Mouse (Mus musculus): Measurements from ENCODE around the gene Fbxl18. TPM values are rescaled to one million over a fixed set of nuclear protein-coding genes. Genes with fewer than 3 reads are reported as not detected.
"Not testable (repeated sequence)": the region's sequence is repeated elsewhere in the genome, so short reads cannot be mapped to it uniquely, and the experiment has no call there.

Fbxl18 gene
- polyA plus RNA-seq, 1 experiment from 2014 or later, result 10.3 TPM

DNA sequence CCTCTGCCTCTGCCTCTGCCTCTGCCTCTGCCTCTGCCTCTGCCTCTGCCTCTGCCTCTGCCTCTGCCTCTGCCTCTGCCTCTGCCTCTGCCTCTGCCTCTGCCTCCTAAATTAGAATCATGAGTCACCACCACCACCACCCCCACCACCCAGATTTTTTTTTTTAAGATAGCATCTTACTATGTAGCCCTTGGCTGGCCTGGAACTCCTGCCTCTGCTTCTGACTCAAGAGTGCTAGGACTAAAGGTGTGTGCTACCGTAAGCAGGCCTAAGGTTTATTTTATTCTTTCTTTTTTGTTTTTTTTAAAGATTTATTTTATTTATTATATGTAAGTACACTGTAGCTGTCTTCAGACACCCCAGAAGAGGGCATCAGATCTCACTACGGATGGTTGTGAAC, 57.8 kb downstream of the Fbxl18 start:
- 87% methylated on average over 2 of the region's 2 CpGs for WGBS
- H3K9ac ChIP-seq (ENCODE audit: low read length); DNase-seq (ENCODE audit: low spot score); H3K36me3 ChIP-seq (ENCODE audit: control insufficient read depth, insufficient read depth, low read length); H3K4me1 ChIP-seq (replicated peaks; ENCODE audit: control insufficient read depth, insufficient read depth, low read length); H3K9me3 ChIP-seq (ENCODE audit: control insufficient read depth, low read length); H3K4me3 ChIP-seq (ENCODE audit: low read depth, low read length); ATAC-seq (replicated peaks; ENCODE audit: low FRiP score, low TSS enrichment, low read depth); H3K27ac ChIP-seq (ENCODE audit: low read depth); H3K4me2 ChIP-seq (ENCODE audit: low read length); H3K27me3 ChIP-seq (replicated peaks; ENCODE audit: control insufficient read depth, insufficient read depth, low read length): not testable (repeated sequence)

DNA sequence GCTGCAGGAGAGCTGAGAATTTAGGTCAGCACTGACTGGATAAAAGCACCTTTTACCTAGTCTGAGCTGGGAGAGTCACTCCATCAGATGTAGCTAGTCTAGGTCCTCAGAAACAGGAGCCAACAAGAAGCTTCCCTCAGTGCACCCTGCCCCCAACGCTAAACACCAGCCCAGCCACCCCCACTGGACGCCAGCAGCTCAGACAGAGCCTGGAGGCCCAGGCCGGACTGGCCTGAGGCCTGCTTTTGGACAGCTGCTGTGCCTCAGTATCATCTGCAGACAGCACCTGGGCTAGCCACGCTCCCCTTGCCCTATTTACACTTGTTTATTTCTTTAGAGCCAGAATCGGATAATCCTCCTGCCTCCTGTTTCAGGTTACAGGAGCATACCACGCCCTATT, 58.3 kb downstream of the Fbxl18 start:
- Histone ChIP-seq H3K9ac (ENCODE audit: low read length) (no peak overlapping the region), H3K9me3 (ENCODE audit: control insufficient read depth, low read length) (no peaks in the 10 kb centered on the region), H3K4me2 (ENCODE audit: low read length) (no peak overlapping the region), H3K36me3 (ENCODE audit: control insufficient read depth, insufficient read depth, low read length) (no peaks in the 10 kb centered on the region), H3K4me3 (ENCODE audit: low read depth, low read length) (no peak overlapping the region), H3K27me3 (replicated peaks; ENCODE audit: control insufficient read depth, insufficient read depth, low read length) (no peaks in the 10 kb centered on the region), H3K27ac (ENCODE audit: low read depth) (no peak overlapping the region), H3K4me1 (replicated peaks; ENCODE audit: control insufficient read depth, insufficient read depth, low read length) (no peaks in the 10 kb centered on the region)
- WGBS, result 57% methylated on average over 6 of the region's 6 CpGs
- no peak for ATAC-seq (replicated peaks; ENCODE audit: low FRiP score, low TSS enrichment, low read depth)
- no peak for DNase-seq (ENCODE audit: low spot score)

DNA sequence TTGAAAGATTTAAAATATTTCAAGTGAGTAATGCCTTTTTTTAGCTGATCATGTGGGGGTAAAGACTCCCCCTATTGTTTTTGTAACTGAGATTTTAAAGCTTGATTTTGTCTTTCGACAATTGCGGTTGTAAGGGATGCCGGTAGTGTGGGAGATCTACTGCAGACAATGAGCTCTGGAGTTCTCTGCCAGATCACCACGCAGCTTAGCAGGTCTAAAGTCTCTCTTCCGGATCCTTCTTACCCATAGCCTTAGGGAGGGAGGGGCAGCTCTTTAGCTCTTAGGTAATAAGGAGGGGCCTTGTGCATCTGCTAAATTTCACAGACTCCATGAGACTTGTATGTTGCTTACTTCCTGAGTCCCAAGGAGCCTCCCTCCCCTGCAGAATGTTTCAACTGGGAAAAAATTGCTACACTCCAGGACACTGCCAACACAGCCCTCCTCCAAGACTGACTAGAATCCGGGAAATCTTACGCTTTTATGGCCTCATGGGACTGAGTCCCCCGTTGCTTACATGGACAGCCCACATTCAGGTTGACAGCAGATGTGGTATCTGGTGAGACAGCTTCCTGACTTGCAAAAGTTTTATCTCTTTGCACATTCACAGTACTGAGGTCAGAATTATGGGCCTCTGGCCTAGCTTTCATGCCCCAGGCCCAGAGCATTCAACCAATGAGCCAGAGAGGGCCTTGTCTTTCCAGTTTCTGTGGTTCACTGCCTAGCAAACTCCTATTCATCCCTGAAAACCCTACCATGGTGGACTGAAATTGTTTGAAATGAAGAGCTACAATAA, 61.4 kb downstream of the Fbxl18 start:
- ATAC-seq (replicated peaks; ENCODE audit: low FRiP score, low TSS enrichment, low read depth) (0 out of 2 replicates have a peak, but pooled peaks have one; percentile 40), DNase-seq (ENCODE audit: low spot score) (no peak)
- no peak overlapping the region for H3K27ac ChIP-seq (ENCODE audit: low read depth)
- H3K36me3 ChIP-seq (ENCODE audit: control insufficient read depth, insufficient read depth, low read length), result no peaks in the 10 kb centered on the region
- no peaks in the 10 kb centered on the region for H3K4me1 ChIP-seq (replicated peaks; ENCODE audit: control insufficient read depth, insufficient read depth, low read length)
- H3K27me3 ChIP-seq (replicated peaks; ENCODE audit: control insufficient read depth, insufficient read depth, low read length), result no peaks in the 10 kb centered on the region
- 63% methylated on average over 8 of the region's 8 CpGs for WGBS
- no peak overlapping the region for H3K4me3 ChIP-seq (ENCODE audit: low read depth, low read length)
- no peak overlapping the region for H3K4me2 ChIP-seq (ENCODE audit: low read length)
- no peak overlapping the region for H3K9ac ChIP-seq (ENCODE audit: low read length)
- peaks cover 4% of the 10 kb centered on the region; the same call in 1 of the 2 replicates for H3K9me3 ChIP-seq (ENCODE audit: control insufficient read depth, low read length)

DNA sequence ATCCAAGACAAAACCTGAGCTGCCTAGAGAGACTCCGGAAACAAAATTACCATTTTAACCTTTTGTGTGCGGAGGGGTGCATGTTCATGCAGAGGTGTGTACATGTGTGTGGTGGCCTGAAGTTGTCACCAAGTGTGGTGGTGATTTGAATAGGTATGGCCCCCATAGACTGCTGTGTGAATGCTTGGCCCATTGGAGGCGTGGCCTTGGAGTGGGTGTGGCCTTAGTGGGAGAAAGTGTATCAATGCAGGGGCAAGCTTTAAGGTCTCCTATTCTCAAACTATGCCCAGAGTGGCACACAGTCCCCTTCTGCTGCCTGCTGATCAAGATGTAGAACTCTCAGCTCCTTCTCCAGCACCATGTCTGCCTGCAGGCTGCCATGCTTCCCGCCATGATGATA, 69.1 kb downstream of the Fbxl18 start:
- H3K27me3 ChIP-seq (replicated peaks; ENCODE audit: control insufficient read depth, insufficient read depth, low read length), result no peaks in the 10 kb centered on the region
- ATAC-seq (replicated peaks; ENCODE audit: low FRiP score, low TSS enrichment, low read depth), result no peak
- H3K4me3 ChIP-seq (ENCODE audit: low read depth, low read length), result no peak overlapping the region
- no peaks in the 10 kb centered on the region for H3K9me3 ChIP-seq (ENCODE audit: control insufficient read depth, low read length)
- DNase-seq (ENCODE audit: low spot score), result no peak
- 81% methylated on average over 4 of the region's 4 CpGs for WGBS
- H3K4me1 ChIP-seq (replicated peaks; ENCODE audit: control insufficient read depth, insufficient read depth, low read length), result peaks cover 21% of the 10 kb centered on the region
- no peak overlapping the region for H3K4me2 ChIP-seq (ENCODE audit: low read length)
- H3K9ac ChIP-seq (ENCODE audit: low read length), result no peak overlapping the region
- no peaks in the 10 kb centered on the region for H3K36me3 ChIP-seq (ENCODE audit: control insufficient read depth, insufficient read depth, low read length)
- H3K27ac ChIP-seq (ENCODE audit: low read depth), result no peak overlapping the region

DNA sequence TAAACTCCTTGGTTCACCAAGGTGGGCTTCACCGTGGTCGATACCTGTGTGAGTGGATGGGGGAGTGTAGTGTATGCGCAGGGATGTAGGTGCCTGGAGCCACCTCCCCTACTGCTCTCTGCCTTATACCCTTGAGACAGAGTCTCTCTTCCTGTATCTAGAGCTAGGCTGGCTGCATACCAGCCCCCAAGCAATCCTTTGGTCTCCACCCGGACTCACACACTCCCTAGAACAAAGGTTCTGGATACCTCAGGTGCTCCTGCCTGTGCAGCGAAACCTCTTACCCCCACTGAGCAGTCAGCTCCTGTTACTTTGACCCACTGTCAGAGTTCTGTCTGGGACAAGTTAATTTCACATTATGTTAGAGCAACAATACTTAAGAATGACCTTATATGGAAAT, 69.6 kb downstream of the Fbxl18 start:
- ATAC-seq (replicated peaks; ENCODE audit: low FRiP score, low TSS enrichment, low read depth) (no peak), DNase-seq (ENCODE audit: low spot score) (no peak)
- no peaks in the 10 kb centered on the region for H3K36me3 ChIP-seq (ENCODE audit: control insufficient read depth, insufficient read depth, low read length)
- H3K9me3 ChIP-seq (ENCODE audit: control insufficient read depth, low read length), result no peaks in the 10 kb centered on the region
- H3K9ac ChIP-seq (ENCODE audit: low read length), result no peak overlapping the region
- no peak overlapping the region for H3K4me2 ChIP-seq (ENCODE audit: low read length)
- H3K27me3 ChIP-seq (replicated peaks; ENCODE audit: control insufficient read depth, insufficient read depth, low read length), result no peaks in the 10 kb centered on the region
- H3K27ac ChIP-seq (ENCODE audit: low read depth), result no peak overlapping the region
- WGBS, result 82% methylated on average over 5 of the region's 5 CpGs
- H3K4me1 ChIP-seq (replicated peaks; ENCODE audit: control insufficient read depth, insufficient read depth, low read length), result peaks cover 21% of the 10 kb centered on the region
- no peak overlapping the region for H3K4me3 ChIP-seq (ENCODE audit: low read depth, low read length)

DNA sequence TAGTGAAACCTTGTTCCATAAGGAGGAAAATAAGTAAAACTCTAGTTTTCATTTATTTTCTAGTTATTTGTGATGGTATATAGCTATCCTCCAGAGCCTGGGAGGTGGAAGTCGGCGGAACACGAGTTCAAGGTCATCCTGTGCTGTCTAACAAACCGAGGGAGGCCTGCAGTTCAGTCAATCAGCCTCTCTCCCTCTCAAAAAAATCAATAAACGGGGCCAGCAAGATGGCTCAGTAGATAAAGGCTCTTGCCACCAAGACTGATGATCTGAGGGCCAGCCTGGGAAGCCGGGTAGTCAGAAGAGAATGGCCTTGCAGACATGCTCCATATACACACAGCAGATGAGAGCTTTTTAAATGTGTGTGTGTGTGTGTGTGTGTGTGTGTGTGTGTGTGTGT, 71.1 kb downstream of the Fbxl18 start:
- Histone ChIP-seq H3K4me3 (ENCODE audit: low read depth, low read length) (peak overlapping the region; percentile 65), H3K9me3 (ENCODE audit: control insufficient read depth, low read length) (no peaks in the 10 kb centered on the region), H3K9ac (ENCODE audit: low read length) (peak overlapping the region; percentile 100), H3K27me3 (replicated peaks; ENCODE audit: control insufficient read depth, insufficient read depth, low read length) (no peaks in the 10 kb centered on the region), H3K4me1 (replicated peaks; ENCODE audit: control insufficient read depth, insufficient read depth, low read length) (peaks cover 21% of the 10 kb centered on the region), H3K36me3 (ENCODE audit: control insufficient read depth, insufficient read depth, low read length) (no peaks in the 10 kb centered on the region), H3K27ac (ENCODE audit: low read depth) (peak overlapping the region; percentile 100), H3K4me2 (ENCODE audit: low read length) (peak overlapping the region; percentile 98)
- ATAC-seq (replicated peaks; ENCODE audit: low FRiP score, low TSS enrichment, low read depth) (no peak), DNase-seq (ENCODE audit: low spot score) (peak; percentile 71)
- WGBS, result 32% methylated on average over 6 of the region's 6 CpGs

DNA sequence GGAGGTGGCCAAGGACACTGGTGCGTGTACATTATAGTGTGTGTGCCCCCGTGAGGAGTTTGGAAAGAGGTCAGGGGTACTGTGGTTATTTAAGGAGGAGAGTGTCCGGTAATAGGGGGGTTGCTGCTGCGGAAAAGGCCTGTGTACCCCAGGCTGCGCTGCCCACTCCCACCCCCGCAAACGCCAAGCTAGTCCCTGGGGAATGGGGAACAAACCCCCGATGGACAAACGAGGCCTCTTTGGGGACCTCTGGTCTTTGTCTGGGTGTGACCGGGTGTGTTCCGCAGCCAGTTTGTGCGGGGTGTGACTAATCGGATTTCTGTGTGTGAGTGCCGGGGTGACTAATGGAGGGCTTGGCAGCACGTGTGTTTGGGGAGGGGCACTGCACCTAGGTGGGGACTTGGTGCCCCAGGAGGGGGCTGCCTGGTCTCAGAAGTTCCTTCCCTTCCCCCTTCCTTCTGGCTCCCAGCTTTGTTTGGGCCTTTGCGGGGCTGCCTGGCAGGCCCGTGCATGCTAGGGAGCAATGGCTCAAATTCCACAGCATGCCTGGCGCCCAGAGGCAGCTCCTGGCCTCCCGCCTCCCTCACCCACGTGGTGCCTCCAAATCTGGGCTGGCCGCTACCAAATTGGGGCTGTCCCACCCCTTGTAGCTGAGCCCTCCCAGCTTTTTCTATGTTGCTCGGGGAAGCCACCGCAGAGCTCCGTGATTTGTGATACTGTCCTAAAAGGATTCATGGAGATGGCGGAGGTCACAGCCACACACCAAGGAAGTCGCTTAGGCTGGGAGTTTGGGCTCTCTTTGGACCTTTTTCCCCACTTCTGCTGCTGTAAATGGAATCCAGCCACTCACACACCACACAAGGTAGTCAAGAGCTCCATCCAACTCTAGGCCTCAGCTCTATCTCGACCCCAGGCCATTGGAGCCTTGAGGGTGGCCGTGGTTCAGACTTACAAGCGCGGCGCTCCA, 71.8 kb downstream of the Fbxl18 start:
- Histone ChIP-seq H3K36me3 (ENCODE audit: control insufficient read depth, insufficient read depth, low read length) (no peaks in the 10 kb centered on the region), H3K27ac (ENCODE audit: low read depth) (peak overlapping the region; percentile 100), H3K4me1 (replicated peaks; ENCODE audit: control insufficient read depth, insufficient read depth, low read length) (peaks cover 21% of the 10 kb centered on the region), H3K4me3 (ENCODE audit: low read depth, low read length) (peak overlapping the region; percentile 65), H3K9ac (ENCODE audit: low read length) (peak overlapping the region; percentile 100), H3K4me2 (ENCODE audit: low read length) (peak overlapping the region; percentile 98), H3K27me3 (replicated peaks; ENCODE audit: control insufficient read depth, insufficient read depth, low read length) (no peaks in the 10 kb centered on the region), H3K9me3 (ENCODE audit: control insufficient read depth, low read length) (no peaks in the 10 kb centered on the region)
- DNase-seq (ENCODE audit: low spot score), result peak; percentile 90
- 6% methylated on average over 30 of the region's 31 CpGs for WGBS
- peak; percentile 44 for ATAC-seq (replicated peaks; ENCODE audit: low FRiP score, low TSS enrichment, low read depth)

- under 1% methylated on average over 34 of the region's 36 CpGs for WGBS
- H3K9me3 ChIP-seq (ENCODE audit: control insufficient read depth, low read length), result no peaks in the 10 kb centered on the region
- peaks cover 21% of the 10 kb centered on the region for H3K4me1 ChIP-seq (replicated peaks; ENCODE audit: control insufficient read depth, insufficient read depth, low read length)
- DNase-seq (ENCODE audit: low spot score), result peak; percentile 83
- peak overlapping the region; percentile 98 for H3K4me2 ChIP-seq (ENCODE audit: low read length)
- H3K27me3 ChIP-seq (replicated peaks; ENCODE audit: control insufficient read depth, insufficient read depth, low read length), result no peaks in the 10 kb centered on the region
- peak overlapping the region; percentile 100 for H3K9ac ChIP-seq (ENCODE audit: low read length)
- peak overlapping the region; percentile 100 for H3K27ac ChIP-seq (ENCODE audit: low read depth)
- H3K36me3 ChIP-seq (ENCODE audit: control insufficient read depth, insufficient read depth, low read length), result no peaks in the 10 kb centered on the region
- peak overlapping the region; percentile 65 for H3K4me3 ChIP-seq (ENCODE audit: low read depth, low read length)
- no peak for ATAC-seq (replicated peaks; ENCODE audit: low FRiP score, low TSS enrichment, low read depth)
Observed at GRCm38 (mm10) chr5:142822286-142823095, 72.7 kb downstream of the Fbxl18 start.

Measured in intestine, embryonic 14.5 days (tissue).